Mouse (Mus musculus) frontal cortex, adult (tissue): ENCODE data around the gene Herpud1.

Experiments used
- ATAC-seq: cut with Nextera tagmentation; 2 replicates; pipeline ENCODE4 v1.9.2; 2017; ENCODE audit warnings: mild to moderate bottlenecking, moderate library complexity, mixed read lengths; ENCODE audit not compliant: low TSS enrichment

Gene Herpud1

GRCm38 (mm10) chr8:94408443-94409080 lies 22.3 kb downstream of the Herpud1 start:
- no peak for ATAC-seq

- ATAC-seq, result no peak
Observed at GRCm38 (mm10) chr8:94409523-94409922, 23.3 kb downstream of the Herpud1 start.

- no peak for ATAC-seq
Observed at GRCm38 (mm10) chr8:94412518-94412917, 26.3 kb downstream of the Herpud1 start.

- no peak for ATAC-seq
Observed at GRCm38 (mm10) chr8:94413509-94413908, 27.3 kb downstream of the Herpud1 start.

GRCm38 (mm10) chr8:94415218-94415617 lies 29.0 kb downstream of the Herpud1 start:
- no peak for ATAC-seq

GRCm38 (mm10) chr8:94418017-94418416 lies 31.8 kb downstream of the Herpud1 start:
- no peak for ATAC-seq

- no peak for ATAC-seq
Observed at GRCm38 (mm10) chr8:94422270-94422669, 36.0 kb downstream of the Herpud1 start.

- ATAC-seq, result no peak
Observed at GRCm38 (mm10) chr8:94427953-94428352, 41.7 kb downstream of the Herpud1 start.

GRCm38 (mm10) chr8:94428420-94428819 lies 42.2 kb downstream of the Herpud1 start:
- ATAC-seq, result no peak

- no peak for ATAC-seq
Observed at GRCm38 (mm10) chr8:94429376-94429775, 43.1 kb downstream of the Herpud1 start.

GRCm38 (mm10) chr8:94432212-94432611 lies 46.0 kb downstream of the Herpud1 start:
- no peak for ATAC-seq

- ATAC-seq, result peak; percentile 80; the same call in 1 of the 2 replicates
Observed at GRCm38 (mm10) chr8:94433981-94434466, 47.8 kb downstream of the Herpud1 start, which contains the start of gene Nlrc5. TSS of gene Nlrc5 (plus strand) at chr8:94434356.

- no peak for ATAC-seq
Observed at GRCm38 (mm10) chr8:94434958-94435357, 48.7 kb downstream of the Herpud1 start.

GRCm38 (mm10) chr8:94435397-94436111 lies 49.3 kb downstream of the Herpud1 start:
- ATAC-seq, result no peak

- ATAC-seq, result no peak
Observed at GRCm38 (mm10) chr8:94436112-94436572, 49.9 kb downstream of the Herpud1 start.

- ATAC-seq, result no peak
Observed at GRCm38 (mm10) chr8:94436900-94437299, 50.7 kb downstream of the Herpud1 start.

GRCm38 (mm10) chr8:94438659-94439058 lies 52.4 kb downstream of the Herpud1 start:
- ATAC-seq, result no peak

GRCm38 (mm10) chr8:94439691-94440090 lies 53.5 kb downstream of the Herpud1 start:
- ATAC-seq, result no peak

GRCm38 (mm10) chr8:94440389-94440788 lies 54.2 kb downstream of the Herpud1 start:
- no peak for ATAC-seq

- no peak for ATAC-seq
Observed at GRCm38 (mm10) chr8:94441686-94442085, 55.4 kb downstream of the Herpud1 start.

GRCm38 (mm10) chr8:94443153-94443552 lies 56.9 kb downstream of the Herpud1 start:
- no peak for ATAC-seq

GRCm38 (mm10) chr8:94444480-94444879 lies 58.2 kb downstream of the Herpud1 start:
- peak; percentile 70 for ATAC-seq
